Mouse (Mus musculus) MEL (cell line): ENCODE results near the gene Ckap2l. TPM values are rescaled to one million over a fixed set of nuclear protein-coding genes. Genes with fewer than 3 reads are reported as not detected.

Experiments used
- DNase-seq: peaks from one replicate; pipeline ENCODE4 v3.0.0; 2011; ENCODE audit warnings: low read depth, low spot score
- H3K27ac ChIP-seq: 2 replicates; pipeline ENCODE4 v1.5.1; 2012; ENCODE audit warnings: low read depth, mild to moderate bottlenecking, control low read depth, low read length, moderate library complexity; ENCODE audit not compliant: control insufficient read depth
- H3K27me3 ChIP-seq, 2 experiments: fragments of 150-350 bp in 1 of 2; sonication (generic) in 1 of 2; 2 replicates each; pipeline ENCODE4 v1.6.1; 2012; ENCODE audit warnings: low read length in 2 of 2, mild to moderate bottlenecking in 2 of 2, improper control_type of control experiment in 1 of 2, moderate library complexity in 1 of 2; ENCODE audit not compliant: insufficient read depth in 2 of 2, control insufficient read depth in 1 of 2
- H3K36me3 ChIP-seq, 2 experiments: 2 replicates each; pipeline ENCODE4 v1.6.1; 2012 to 2014; ENCODE audit warnings: low read length in 2 of 2, improper control_type of control experiment in 1 of 2, inconsistent platforms in 1 of 2, mild to moderate bottlenecking in 1 of 2; ENCODE audit not compliant: insufficient read depth in 2 of 2, control insufficient read depth in 1 of 2
- H3K4me1 ChIP-seq, 2 experiments: fragments of 150-350 bp in 1 of 2; sonication (generic) in 1 of 2; 2 replicates each; pipeline ENCODE4 v1.6.1; 2012; ENCODE audit warnings: low read length in 2 of 2, improper control_type of control experiment in 1 of 2, mild to moderate bottlenecking in 1 of 2; ENCODE audit not compliant: insufficient read depth in 2 of 2, control insufficient read depth in 1 of 2
- H3K4me3 ChIP-seq, 2 experiments: fragments of 150-350 bp in 1 of 2; sonication (generic) in 1 of 2; 2 replicates each; pipeline ENCODE4 v1.5.1; 2012; ENCODE audit warnings: low read depth in 2 of 2, low read length in 2 of 2, mild to moderate bottlenecking in 2 of 2, moderate library complexity in 2 of 2, control low read depth in 1 of 2, improper control_type of control experiment in 1 of 2; ENCODE audit not compliant: control insufficient read depth in 1 of 2, insufficient read depth in 1 of 2
- H3K79me2 ChIP-seq: 2 replicates; pipeline ENCODE4 v1.6.1; 2012; ENCODE audit warnings: mild to moderate bottlenecking, low read length, moderate library complexity; ENCODE audit not compliant: control insufficient read depth, poor library complexity, insufficient read depth
- H3K9ac ChIP-seq: 2 replicates; pipeline ENCODE4 v1.6.1; 2012; ENCODE audit warnings: low read depth, mild to moderate bottlenecking, control low read depth, low read length, moderate library complexity; ENCODE audit not compliant: control insufficient read depth, poor library complexity, severe bottlenecking
- H3K9me3 ChIP-seq: fragments of 150-350 bp; sonication (generic); replicated peaks from 2 replicates; pipeline ENCODE4 v1.6.1; 2012; ENCODE audit warnings: mild to moderate bottlenecking, low read length, improper control_type of control experiment, moderate library complexity; ENCODE audit not compliant: insufficient read depth
- CHD1 ChIP-seq: IDR thresholded peaks from 2 replicates; pipeline ENCODE4 v1.6.1; 2012; ENCODE audit warnings: low read depth, mild to moderate bottlenecking, inconsistent platforms, low read length, improper control_type of control experiment
- CHD2 ChIP-seq: IDR thresholded peaks from 2 replicates; pipeline ENCODE4 v1.6.1; 2011; ENCODE audit warnings: low read length, improper control_type of control experiment
- CTCF ChIP-seq, 3 experiments: IDR thresholded peaks in 2 of 3; conservative IDR thresholded peaks in 1 of 3; 2 replicates each; pipeline ENCODE4 v1.5.1; 2011 to 2012; ENCODE audit warnings: low read length in 3 of 3, low read depth in 2 of 3, mild to moderate bottlenecking in 2 of 3, improper control_type of control experiment in 1 of 3, inconsistent platforms in 1 of 3, mixed read lengths in 1 of 3, moderate library complexity in 1 of 3; ENCODE audit not compliant: control insufficient read depth in 1 of 3, insufficient read depth in 1 of 3, poor library complexity in 1 of 3, severe bottlenecking in 1 of 3
- ELF1 ChIP-seq: IDR thresholded peaks from 2 replicates; pipeline ENCODE4 v1.6.1; 2014; ENCODE audit warnings: low read depth, mild to moderate bottlenecking, inconsistent platforms, low read length, improper control_type of control experiment, moderate library complexity
- EP300 ChIP-seq, 2 experiments: IDR thresholded peaks; 2 replicates each; pipeline ENCODE4 v1.6.1; 2011; ENCODE audit warnings: improper control_type of control experiment in 2 of 2, low read length in 2 of 2, low read depth in 1 of 2, mild to moderate bottlenecking in 1 of 2
- MAFK ChIP-seq: IDR thresholded peaks from 2 replicates; pipeline ENCODE4 v1.6.1; 2011; ENCODE audit warnings: low read depth, mild to moderate bottlenecking, low read length, improper control_type of control experiment, borderline replicate concordance
- MAZ ChIP-seq: IDR thresholded peaks from 2 replicates; pipeline ENCODE4 v1.6.1; 2012; ENCODE audit warnings: low read depth, mild to moderate bottlenecking, inconsistent platforms, low read length, improper control_type of control experiment
- NELFE ChIP-seq: IDR thresholded peaks from 2 replicates; pipeline ENCODE4 v1.6.1; 2011; ENCODE audit warnings: low read depth, low read length, improper control_type of control experiment
- POLR2AphosphoS2 ChIP-seq: IDR thresholded peaks from 2 replicates; pipeline ENCODE4 v1.6.1; 2011; ENCODE audit warnings: low read length, improper control_type of control experiment
- RAD21 ChIP-seq: IDR thresholded peaks from 2 replicates; pipeline ENCODE4 v1.6.1; 2011; ENCODE audit warnings: mild to moderate bottlenecking, low read depth, low read length, improper control_type of control experiment
- SIN3A ChIP-seq: IDR thresholded peaks from 2 replicates; pipeline ENCODE4 v1.6.1; 2012; ENCODE audit warnings: low read length, improper control_type of control experiment, inconsistent platforms
- SMC3 ChIP-seq: IDR thresholded peaks from 2 replicates; pipeline ENCODE4 v1.6.1; 2011; ENCODE audit warnings: low read depth, low read length, improper control_type of control experiment
- TAL1 ChIP-seq: IDR thresholded peaks from 2 replicates; pipeline ENCODE4 v1.6.1; 2012; ENCODE audit warnings: mild to moderate bottlenecking, inconsistent platforms, low read length, moderate library complexity, mixed read lengths
- USF1 ChIP-seq: IDR thresholded peaks from 2 replicates; pipeline ENCODE4 v1.6.1; 2014; ENCODE audit warnings: low read depth, mild to moderate bottlenecking, inconsistent platforms, low read length, improper control_type of control experiment, moderate library complexity
- ZC3H11A ChIP-seq: IDR thresholded peaks from 2 replicates; pipeline ENCODE4 v1.6.1; 2012; ENCODE audit warnings: low read depth, mild to moderate bottlenecking, inconsistent platforms, low read length, improper control_type of control experiment
- polyA plus RNA-seq, 2 experiments: library from polyadenylated mRNA; stranded (reverse) in 1 of 2; unstranded in 1 of 2; fragments of >175 nt in 1 of 2; fragments of >200 nt in 1 of 2; gene quantifications; 2 replicates each; pipeline versions ENCODE4 v1.2.1 to v1.2.4; 2012; ENCODE audit warnings: low replicate concordance in 2 of 2, low read depth in 1 of 2; ENCODE audit not compliant: insufficient read length in 2 of 2, insufficient read depth in 1 of 2, missing spikeins in 1 of 2
- total RNA-seq: library from RNA; depleted of rRNA; stranded (reverse); fragments of 300-350 nt; gene quantifications from 2 replicates; pipeline ENCODE4 v1.2.3, GENCODE M21; 2012

Ckap2l gene
- total and polyA plus RNA-seq, 3 experiments: 10.6 to 25.7 TPM; not detected in 1

GRCm38 (mm10) chr2:129254076-129254475 lies 42.9 kb downstream of the Ckap2l start:
- no peaks in the 10 kb centered on the region for H3K9me3 ChIP-seq
- TF ChIP-seq ZC3H11A: no peak
- no peak for TF ChIP-seq ELF1
- no peak for TF ChIP-seq RAD21
- TF ChIP-seq NELFE: no peak
- TF ChIP-seq SIN3A: no peak
- no peak for TF ChIP-seq SMC3
- TF ChIP-seq EP300 (IDR thresholded peaks at IDR 0.05; ENCODE audit: low read depth in 1 of 2, low read length in 2 of 2): no peak
- no peak for TF ChIP-seq MAFK
- no peak for TF ChIP-seq CTCF (IDR thresholded peaks at IDR 0.05 in 2 of 3, conservative IDR thresholded peaks at IDR 0.05 in 1 of 3; ENCODE audit: control insufficient read depth in 1 of 3, insufficient read depth in 1 of 3, low read depth in 2 of 3, low read length in 3 of 3, poor library complexity in 1 of 3, severe bottlenecking in 1 of 3)
- no peak for TF ChIP-seq TAL1
- TF ChIP-seq POLR2AphosphoS2: no peak
- no peaks in the 10 kb centered on the region for H3K79me2 ChIP-seq
- no peak overlapping the region for H3K4me3 ChIP-seq
- no peaks in the 10 kb centered on the region for H3K27me3 ChIP-seq
- no peak overlapping the region for H3K27ac ChIP-seq
- no peak for DNase-seq
- H3K9ac ChIP-seq: no peak overlapping the region
- H3K4me1 ChIP-seq: no peaks in the 10 kb centered on the region
- H3K36me3 ChIP-seq: no peaks in the 10 kb centered on the region

- Histone ChIP-seq H3K79me2 (no peaks in the 10 kb centered on the region), H3K9ac (no peak overlapping the region), H3K4me3 (no peak overlapping the region), H3K36me3 (no peaks in the 10 kb centered on the region), H3K27ac (no peak overlapping the region), H3K9me3 (no peaks in the 10 kb centered on the region), H3K27me3 (no peaks in the 10 kb centered on the region), H3K4me1 (no peaks in the 10 kb centered on the region)
- no peak for DNase-seq
- TF ChIP-seq USF1 (peak; percentile 44; the same call in 1 of the 2 replicates), EP300 (IDR thresholded peaks at IDR 0.05; ENCODE audit: low read depth in 1 of 2, low read length in 2 of 2) (no peak)
These were observed 43.4 kb downstream of the Ckap2l start for GRCm38 (mm10) chr2:129253631-129253970.

GRCm38 (mm10) chr2:129252836-129253630 lies 44.0 kb downstream of the Ckap2l start:
- TF ChIP-seq CHD2 (no peak), CHD1 (no peak), MAZ (no peak)
- Histone ChIP-seq H3K9me3 (no peaks in the 10 kb centered on the region), H3K9ac (no peak overlapping the region), H3K36me3 (no peaks in the 10 kb centered on the region), H3K4me1 (no peaks in the 10 kb centered on the region), H3K4me3 (no peak overlapping the region), H3K27me3 (no peaks in the 10 kb centered on the region), H3K79me2 (no peaks in the 10 kb centered on the region), H3K27ac (no peak overlapping the region)
- DNase-seq: no peak
